Mouse (Mus musculus) MEL (cell line): ENCODE data around the gene Ehbp1.

Experiments used
- CTCF ChIP-seq, 3 experiments: IDR thresholded peaks in 2 of 3; conservative IDR thresholded peaks in 1 of 3; 2 replicates each; pipeline ENCODE4 v1.5.1; 2011 to 2012; ENCODE audit warnings: low read length in 3 of 3, low read depth in 2 of 3, mild to moderate bottlenecking in 2 of 3, improper control_type of control experiment in 1 of 3, inconsistent platforms in 1 of 3, mixed read lengths in 1 of 3, moderate library complexity in 1 of 3; ENCODE audit not compliant: control insufficient read depth in 1 of 3, insufficient read depth in 1 of 3, poor library complexity in 1 of 3, severe bottlenecking in 1 of 3
- EP300 ChIP-seq, 2 experiments: IDR thresholded peaks; 2 replicates each; pipeline ENCODE4 v1.6.1; 2011; ENCODE audit warnings: improper control_type of control experiment in 2 of 2, low read length in 2 of 2, low read depth in 1 of 2, mild to moderate bottlenecking in 1 of 2
- MAX ChIP-seq: IDR thresholded peaks from 2 replicates; pipeline ENCODE4 v1.6.1; 2011; ENCODE audit warnings: low read length, improper control_type of control experiment
- MAZ ChIP-seq: IDR thresholded peaks from 2 replicates; pipeline ENCODE4 v1.6.1; 2012; ENCODE audit warnings: low read depth, mild to moderate bottlenecking, inconsistent platforms, low read length, improper control_type of control experiment
- MYB ChIP-seq: IDR thresholded peaks from 2 replicates; pipeline ENCODE4 v1.6.1; 2011; ENCODE audit warnings: mild to moderate bottlenecking, low read depth, low read length, improper control_type of control experiment
- NRF1 ChIP-seq: IDR thresholded peaks from 2 replicates; pipeline ENCODE4 v1.6.1; 2014; ENCODE audit warnings: low read depth, mild to moderate bottlenecking, inconsistent platforms, low read length, improper control_type of control experiment, moderate library complexity; ENCODE audit not compliant: poor library complexity, insufficient read depth, severe bottlenecking
- POLR2A ChIP-seq, 2 experiments: IDR thresholded peaks; 2 replicates each; pipeline ENCODE4 v1.6.1; 2011 to 2012; ENCODE audit warnings: low read length in 2 of 2, mild to moderate bottlenecking in 2 of 2, control low read depth in 1 of 2, improper control_type of control experiment in 1 of 2, low read depth in 1 of 2, moderate library complexity in 1 of 2; ENCODE audit not compliant: control insufficient read depth in 1 of 2, insufficient read depth in 1 of 2, poor library complexity in 1 of 2
- TAL1 ChIP-seq: IDR thresholded peaks from 2 replicates; pipeline ENCODE4 v1.6.1; 2012; ENCODE audit warnings: mild to moderate bottlenecking, inconsistent platforms, low read length, moderate library complexity, mixed read lengths
- ZC3H11A ChIP-seq: IDR thresholded peaks from 2 replicates; pipeline ENCODE4 v1.6.1; 2012; ENCODE audit warnings: low read depth, mild to moderate bottlenecking, inconsistent platforms, low read length, improper control_type of control experiment

GRCm38 (mm10) chr11:22198406-22198805, 143.7 kb downstream of the Ehbp1 start:
- TF ChIP-seq CTCF (IDR thresholded peaks at IDR 0.05 in 2 of 3, conservative IDR thresholded peaks at IDR 0.05 in 1 of 3; ENCODE audit: control insufficient read depth in 1 of 3, insufficient read depth in 1 of 3, low read depth in 2 of 3, low read length in 3 of 3, poor library complexity in 1 of 3, severe bottlenecking in 1 of 3) (no peak), TAL1 (no peak), MAX (no peak), EP300 (IDR thresholded peaks at IDR 0.05; ENCODE audit: low read depth in 1 of 2, low read length in 2 of 2) (no peak), POLR2A (IDR thresholded peaks at IDR 0.05; ENCODE audit: control insufficient read depth in 1 of 2, insufficient read depth in 1 of 2, low read depth in 1 of 2, low read length in 2 of 2, poor library complexity in 1 of 2) (no peak), ZC3H11A (no peak), MAZ (no peak), NRF1 (no peak), MYB (no peak)
